Mouse (Mus musculus) testis, adult 2 months (tissue): ENCODE results near the gene Dcaf15.

Experiments
- CTCF ChIP-seq: fragments of 200-500 bp; IDR thresholded peaks from 2 replicates; pipeline ENCODE4 v1.5.1; 2012; ENCODE audit warnings: low read depth, mild to moderate bottlenecking, inconsistent platforms, low read length, moderate library complexity; ENCODE audit not compliant: control insufficient read depth, insufficient read depth, insufficient replicate concordance
- POLR2A ChIP-seq: fragments of 200-500 bp; IDR thresholded peaks from 2 replicates; pipeline ENCODE4 v1.6.1; 2012; ENCODE audit warnings: low read depth, mild to moderate bottlenecking, inconsistent platforms, low read length, moderate library complexity; ENCODE audit not compliant: control insufficient read depth

- TF ChIP-seq POLR2A (peak; percentile 93; the same call in 1 of the 2 replicates), CTCF (no peak)
Observed at GRCm38 (mm10) chr8:84147769-84148530, 43.4 kb upstream of the Dcaf15 start, which contains the start of the genes Cc2d1a and 4930432K21Rik.
